Mouse (Mus musculus) forebrain, embryonic 14.5 days (tissue): Measurements from ENCODE around the gene D2hgdh. TPM values are rescaled to one million over a fixed set of nuclear protein-coding genes. Genes with fewer than 3 reads are reported as not detected.
"Not testable (repeated sequence)": the region's sequence is repeated elsewhere in the genome, so short reads cannot be mapped to it uniquely, and the experiment has no call there.

Experiments
- ATAC-seq: fragments of 200-750 bp; cut with Nextera tagmentation; 2 replicates; pipeline ENCODE4 v1.8.0; 2017; ENCODE audit warnings: mild to moderate bottlenecking, moderate library complexity
- DNase-seq: peaks from one replicate; pipeline ENCODE4 v3.0.0-alpha.2; 2015; ENCODE audit warnings: low spot score
- H3K27ac ChIP-seq: fragments of 300-500 bp; sonication (generic); 2 replicates; pipeline ENCODE4 v1.5.1; 2014; ENCODE audit warnings: low read depth, mild to moderate bottlenecking, control low read depth, low read length, moderate library complexity
- H3K27me3 ChIP-seq: fragments of 300-500 bp; sonication (generic); replicated peaks from 2 replicates; pipeline ENCODE4 v1.6.1; 2014; ENCODE audit warnings: low read length, control low read depth, mixed read lengths; ENCODE audit not compliant: control insufficient read depth, insufficient read depth
- H3K36me3 ChIP-seq: fragments of 300-500 bp; sonication (generic); 2 replicates; pipeline ENCODE4 v1.6.1; 2014; ENCODE audit warnings: low read length, control low read depth; ENCODE audit not compliant: control insufficient read depth, insufficient read depth
- H3K4me1 ChIP-seq: fragments of 300-500 bp; sonication (generic); 2 replicates; pipeline ENCODE4 v1.6.1; 2014; ENCODE audit warnings: antibody characterized with exemption, low read length, control low read depth; ENCODE audit not compliant: control insufficient read depth, insufficient read depth
- H3K4me2 ChIP-seq: fragments of 300-500 bp; sonication (generic); 2 replicates; pipeline ENCODE4 v1.6.1; 2014; ENCODE audit warnings: mild to moderate bottlenecking, control low read depth, low read length
- H3K4me3 ChIP-seq: fragments of 300-500 bp; sonication (generic); 2 replicates; pipeline ENCODE4 v1.5.1; 2014; ENCODE audit warnings: low read depth, low read length, control low read depth
- H3K9ac ChIP-seq: fragments of 300-500 bp; sonication (generic); 2 replicates; pipeline ENCODE4 v1.6.1; 2014; ENCODE audit warnings: mild to moderate bottlenecking, low read length, control low read depth, moderate library complexity
- H3K9me3 ChIP-seq: fragments of 300-500 bp; sonication (generic); replicated peaks from 2 replicates; pipeline ENCODE4 v1.6.1; 2016; ENCODE audit warnings: low read length, control low read depth, mixed read lengths; ENCODE audit not compliant: control insufficient read depth
- WGBS: fragments of 180-500 bp; shearing (Covaris S2); extraction: QIAGEN DNeasy Blood & Tissue Kit; methylation state at CpG from one replicate; pipeline ENCODE4 v1.1.7; 2014; 5-methylcytosine and 5-hydroxymethylcytosine counted together
- polyA plus RNA-seq: library from polyadenylated mRNA; unstranded; fragments of >200 nt; fragmentation: Nextera tagmentation; extraction: Ambion mirVana; gene quantifications from 2 replicates; pipeline ENCODE4 v1.2.1, GENCODE M21; 2014

Gene D2hgdh
- polyA plus RNA-seq, 1 experiment from 2014 or later, result 11.0 TPM

GRCm38 (mm10) chr1:93836532-93836913 is 11.8 kb downstream of the D2hgdh start:
- ATAC-seq, result no peak
- WGBS, result 91% methylated on average over 2 of the region's 2 CpGs

GRCm38 (mm10) chr1:93837335-93837734 is 12.6 kb downstream of the D2hgdh start:
- no peaks in the 10 kb centered on the region for H3K9me3 ChIP-seq
- H3K27ac ChIP-seq, result no peak overlapping the region
- H3K4me3 ChIP-seq, result no peak overlapping the region
- ATAC-seq, result no peak
- 88% methylated on average over 7 of the region's 8 CpGs for WGBS
- no peaks in the 10 kb centered on the region for H3K4me1 ChIP-seq
- H3K27me3 ChIP-seq, result no peaks in the 10 kb centered on the region
- DNase-seq, result no peak
- H3K36me3 ChIP-seq, result peaks cover 9% of the 10 kb centered on the region; the same call in 1 of the 2 replicates
- H3K4me2 ChIP-seq, result no peak overlapping the region
- H3K9ac ChIP-seq, result no peak overlapping the region

More at GRCm38 (mm10) chr1:93836532-93836913, 11.8 kb downstream of the D2hgdh start:
- DNase-seq, result no peak
- no peak overlapping the region for H3K27ac ChIP-seq
- H3K4me3 ChIP-seq, result no peak overlapping the region
- no peaks in the 10 kb centered on the region for H3K9me3 ChIP-seq
- no peaks in the 10 kb centered on the region for H3K4me1 ChIP-seq
- no peak overlapping the region for H3K9ac ChIP-seq
- H3K36me3 ChIP-seq, result peaks cover 9% of the 10 kb centered on the region; the same call in 1 of the 2 replicates
- H3K4me2 ChIP-seq, result no peak overlapping the region
- H3K27me3 ChIP-seq, result no peaks in the 10 kb centered on the region

GRCm38 (mm10) chr1:93838569-93838968 is 13.9 kb downstream of the D2hgdh start:
- H3K4me3 ChIP-seq, DNase-seq, H3K9me3 ChIP-seq, H3K4me1 ChIP-seq, ATAC-seq, H3K36me3 ChIP-seq, H3K9ac ChIP-seq, H3K27me3 ChIP-seq, H3K4me2 ChIP-seq, H3K27ac ChIP-seq: not testable (repeated sequence)
- WGBS, result 89% methylated on average over 8 of the region's 8 CpGs

- H3K4me2 ChIP-seq, H3K27ac ChIP-seq, DNase-seq, H3K9ac ChIP-seq, H3K36me3 ChIP-seq, H3K4me3 ChIP-seq, H3K27me3 ChIP-seq, H3K9me3 ChIP-seq, H3K4me1 ChIP-seq: not testable (repeated sequence)
- ATAC-seq, result peak; percentile 78; the same call in 1 of the 2 replicates
- 60% methylated on average over 1 of the region's 3 CpGs for WGBS
These were observed 21.2 kb downstream of the D2hgdh start for GRCm38 (mm10) chr1:93845766-93846366.

GRCm38 (mm10) chr1:93855790-93856189 is 31.1 kb downstream of the D2hgdh start:
- not testable (repeated sequence) for H3K27me3 ChIP-seq, H3K9me3 ChIP-seq, ATAC-seq, H3K4me2 ChIP-seq, H3K27ac ChIP-seq, DNase-seq, H3K9ac ChIP-seq, H3K36me3 ChIP-seq, H3K4me3 ChIP-seq, H3K4me1 ChIP-seq
- 87% methylated on average over 4 of the region's 4 CpGs for WGBS

GRCm38 (mm10) chr1:93857370-93857769 is 32.7 kb downstream of the D2hgdh start:
- no peaks in the 10 kb centered on the region for H3K9me3 ChIP-seq
- no peak overlapping the region for H3K27ac ChIP-seq
- H3K4me2 ChIP-seq, result no peak overlapping the region
- WGBS, result 40% methylated on average over 6 of the region's 6 CpGs
- DNase-seq, result peak; percentile 59
- no peaks in the 10 kb centered on the region for H3K27me3 ChIP-seq
- H3K4me1 ChIP-seq, result no peaks in the 10 kb centered on the region
- ATAC-seq, result peak; percentile 58; the same call in 1 of the 2 replicates
- H3K36me3 ChIP-seq, result no peaks in the 10 kb centered on the region
- no peak overlapping the region for H3K4me3 ChIP-seq
- H3K9ac ChIP-seq, result no peak overlapping the region

- Histone ChIP-seq H3K36me3 (no peaks in the 10 kb centered on the region), H3K4me3 (no peak overlapping the region), H3K9ac (no peak overlapping the region), H3K4me2 (no peak overlapping the region), H3K27ac (no peak overlapping the region), H3K27me3 (no peaks in the 10 kb centered on the region), H3K9me3 (no peaks in the 10 kb centered on the region), H3K4me1 (no peaks in the 10 kb centered on the region)
- WGBS, result 89% methylated on average over 3 of the region's 3 CpGs
- DNase-seq, result no peak
- ATAC-seq, result no peak
These were observed 33.3 kb downstream of the D2hgdh start for GRCm38 (mm10) chr1:93857991-93858390.

GRCm38 (mm10) chr1:93859619-93860018 is 34.9 kb downstream of the D2hgdh start:
- H3K4me1 ChIP-seq, result no peaks in the 10 kb centered on the region
- no peaks in the 10 kb centered on the region for H3K36me3 ChIP-seq
- DNase-seq (no peak), ATAC-seq (no peak)
- H3K9ac ChIP-seq, result no peak overlapping the region
- no peak overlapping the region for H3K4me2 ChIP-seq
- H3K9me3 ChIP-seq, result no peaks in the 10 kb centered on the region
- no peak overlapping the region for H3K27ac ChIP-seq
- no peak overlapping the region for H3K4me3 ChIP-seq
- H3K27me3 ChIP-seq, result no peaks in the 10 kb centered on the region

- WGBS, result 66% methylated on average over 2 of the region's 2 CpGs
- H3K36me3 ChIP-seq, H3K4me3 ChIP-seq, DNase-seq, H3K27ac ChIP-seq, H3K27me3 ChIP-seq, H3K4me2 ChIP-seq, ATAC-seq, H3K9me3 ChIP-seq, H3K9ac ChIP-seq, H3K4me1 ChIP-seq: not testable (repeated sequence)
These were observed 36.3 kb downstream of the D2hgdh start, which contains the start of gene Gal3st2 for GRCm38 (mm10) chr1:93861048-93861447. Gene Gal3st2, plus strand, starts transcription at chr1:93861306.
